Mouse (Mus musculus) testis, adult 10 weeks (tissue): ENCODE measurements around the gene Slc25a16. TPM values are rescaled to one million over a fixed set of nuclear protein-coding genes. Genes with fewer than 3 reads are reported as not detected.

Experiments
- polyA plus RNA-seq: library from polyadenylated mRNA; stranded (reverse); fragments of 350-450 nt; fragmentation: Illumina TruSeq; extraction: RNeasy Lipid Tissue Mini Kit (QIAGEN cat#74804); gene quantifications from one replicate; pipeline ENCODE4 v1.2.3, GENCODE M21; 2014; ENCODE audit warnings: low read depth, low replicate concordance

Gene Slc25a16
- polyA plus RNA-seq = 7.6 TPM

DNA sequence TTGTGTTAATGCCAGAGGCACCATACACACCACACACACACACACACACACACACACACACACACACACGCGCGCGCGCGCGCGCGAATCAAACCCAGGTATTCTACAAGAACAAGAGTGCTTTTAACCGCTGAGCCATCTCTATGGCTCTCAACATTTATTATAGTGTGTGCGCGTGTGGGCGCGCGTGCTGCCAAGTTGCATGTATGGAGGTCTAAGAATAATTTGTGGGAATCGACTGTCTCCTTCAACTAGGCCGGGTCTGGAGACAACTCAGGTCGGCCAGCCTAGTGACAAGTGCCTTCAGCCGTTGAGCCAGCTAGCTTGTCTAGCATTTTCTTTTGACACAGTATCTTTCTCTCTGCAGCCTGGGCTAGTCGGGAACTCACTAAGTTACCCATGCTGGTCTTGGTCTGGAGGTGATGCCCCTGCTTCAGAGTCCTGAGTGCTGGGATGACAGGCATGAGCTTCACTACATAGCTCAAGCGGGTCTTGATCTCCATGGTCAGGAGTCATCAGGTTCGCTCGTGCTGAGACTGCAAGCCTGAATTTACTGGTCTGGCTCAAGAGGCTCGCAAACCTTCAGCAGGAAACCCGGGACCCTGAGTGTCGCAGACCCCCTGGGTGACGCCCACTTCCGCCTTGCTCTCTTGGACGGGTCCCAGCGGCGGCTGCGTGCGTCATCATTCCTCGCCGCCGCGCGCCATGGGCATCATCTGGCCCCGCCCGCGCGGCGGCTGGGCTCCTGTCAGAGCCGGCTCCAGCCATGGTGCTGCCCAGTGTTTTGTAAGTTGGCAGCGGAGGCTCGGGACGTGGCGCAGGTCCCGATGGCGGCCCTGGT lies at the start of gene Slc25a16:
Slc25a16 (plus strand) TSS at position 709 of the 841 bp plus-strand sequence.

GRCm38 (mm10) chr10:62908896-62909295 lies 11.5 kb upstream of the Slc25a16 start, which contains the start of gene Tet1:
Gene Tet1, minus strand, starts transcription at chr10:62908996.

GRCm38 (mm10) chr10:62946738-62947471 lies 26.5 kb downstream of the Slc25a16 start, which contains the start of gene Dna2:
Gene Dna2, plus strand, starts transcription at chr10:62947026.

DNA sequence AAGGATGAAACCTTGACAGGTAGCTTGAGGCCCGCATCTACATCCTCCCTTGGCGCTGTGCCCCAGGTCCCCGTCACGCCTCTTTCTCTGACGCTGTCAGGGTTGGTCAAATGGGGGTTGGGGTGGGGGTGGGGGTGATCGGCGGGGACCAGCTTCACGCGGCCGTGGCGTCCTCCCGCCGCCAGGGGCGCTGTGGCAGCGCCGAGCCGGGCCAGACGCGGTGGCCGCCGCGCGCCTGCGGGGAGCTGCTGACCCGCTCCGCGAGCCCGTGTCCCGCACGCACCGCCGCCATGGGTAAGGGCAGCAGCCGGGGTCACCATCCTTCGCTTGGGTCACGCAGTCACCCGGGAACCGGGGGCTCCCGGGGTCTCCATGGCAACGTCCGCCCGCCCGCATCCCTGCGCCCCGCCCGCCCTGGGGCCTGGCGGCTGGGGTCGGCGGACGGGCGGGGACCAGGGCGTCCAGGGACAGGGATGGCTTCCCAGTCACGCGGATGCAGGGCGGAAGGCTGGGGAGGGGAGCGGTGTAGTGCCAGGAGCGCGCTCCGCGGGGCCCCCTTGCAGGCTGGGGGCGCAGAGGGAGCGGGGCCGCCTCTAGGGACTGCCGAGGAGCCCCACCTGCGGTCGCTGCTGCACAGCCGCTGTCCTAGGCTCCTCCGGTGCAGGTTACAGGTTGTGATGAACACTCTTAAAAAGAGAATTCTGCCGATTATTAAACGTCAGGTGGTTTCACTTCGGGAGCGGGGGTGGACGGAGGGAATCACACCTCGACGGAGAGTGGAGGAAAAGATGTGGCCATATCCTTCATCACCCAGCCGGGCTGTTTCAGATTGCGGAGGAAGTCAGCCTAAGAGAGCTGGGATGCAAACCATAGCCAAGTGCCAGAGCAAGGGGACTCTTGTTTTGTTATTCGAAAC lies 59.9 kb downstream of the Slc25a16 start, which contains the start of gene Rufy2:
Rufy2 (plus strand) TSS at position 185 of the 916 bp plus-strand sequence.

Other genes with a start within 250 kb of the Slc25a16 start
- gene Stox1, start 194.5 kb upstream of the Slc25a16 start, polyA plus RNA-seq = 1.1 TPM
- gene Ccar1, start 128.3 kb upstream of the Slc25a16 start, polyA plus RNA-seq = 181 TPM
- gene Tet1, start 11.6 kb upstream of the Slc25a16 start, polyA plus RNA-seq = 0.49 TPM
- 6.2 TPM for gene Dna2, start 26.4 kb downstream of the Slc25a16 start, polyA plus RNA-seq
- 3.9 TPM for gene Rufy2, start 59.6 kb downstream of the Slc25a16 start, polyA plus RNA-seq
- 201 TPM for gene Hnrnph3, start 103.6 kb downstream of the Slc25a16 start, polyA plus RNA-seq
- gene Pbld2, start 103.7 kb downstream of the Slc25a16 start, polyA plus RNA-seq = 1.8 TPM
- 0.71 TPM for gene Pbld1, start 139.5 kb downstream of the Slc25a16 start, polyA plus RNA-seq
- not detected for gene Atoh7, start 179.0 kb downstream of the Slc25a16 start, polyA plus RNA-seq